Mouse (Mus musculus) adrenal gland, postnatal 36 days (tissue): ENCODE measurements around the gene Gdpd1. TPM values are rescaled to one million over a fixed set of nuclear protein-coding genes. Genes with fewer than 3 reads are reported as not detected.
"Not testable (repeated sequence)": the region's sequence is repeated elsewhere in the genome, so short reads cannot be mapped to it uniquely, and the experiment has no call there.

ENCODE experiments used
- DNase-seq, 2 experiments: peaks; one replicate each; pipeline ENCODE4 v3.0.0; 2021; ENCODE audit warnings: mixed read lengths in 1 of 2
- long read RNA-seq, 2 experiments: library from polyadenylated mRNA; stranded (forward); transcript quantifications; one replicate each; pipeline ENCODE4 v2.0.0; 2021; ENCODE audit warnings: borderline sequencing depth in 2 of 2
- total RNA-seq, 2 experiments: library from RNA; stranded (reverse); gene quantifications; 2 replicates each; pipeline ENCODE4 v1.2.3; 2021

Gene Gdpd1
- 1 to 10 TPM; 4.2 to 4.5 TPM for total RNA-seq
- long read RNA-seq, experiment 1, transcript Gdpd1-201 (10 exons, 2,336 nt) = major isoform, 5 of 5 reads
- long read RNA-seq, experiment 1, partial matches to known transcripts = 0 of 5 reads
- long read RNA-seq, experiment 1, other reads (novel, unspliced or antisense) = 0 of 5 reads
- long read RNA-seq, experiment 2, partial matches to known transcripts = 0 of 4 reads
- long read RNA-seq, experiment 2, other reads (novel, unspliced or antisense) = 0 of 4 reads

DNA sequence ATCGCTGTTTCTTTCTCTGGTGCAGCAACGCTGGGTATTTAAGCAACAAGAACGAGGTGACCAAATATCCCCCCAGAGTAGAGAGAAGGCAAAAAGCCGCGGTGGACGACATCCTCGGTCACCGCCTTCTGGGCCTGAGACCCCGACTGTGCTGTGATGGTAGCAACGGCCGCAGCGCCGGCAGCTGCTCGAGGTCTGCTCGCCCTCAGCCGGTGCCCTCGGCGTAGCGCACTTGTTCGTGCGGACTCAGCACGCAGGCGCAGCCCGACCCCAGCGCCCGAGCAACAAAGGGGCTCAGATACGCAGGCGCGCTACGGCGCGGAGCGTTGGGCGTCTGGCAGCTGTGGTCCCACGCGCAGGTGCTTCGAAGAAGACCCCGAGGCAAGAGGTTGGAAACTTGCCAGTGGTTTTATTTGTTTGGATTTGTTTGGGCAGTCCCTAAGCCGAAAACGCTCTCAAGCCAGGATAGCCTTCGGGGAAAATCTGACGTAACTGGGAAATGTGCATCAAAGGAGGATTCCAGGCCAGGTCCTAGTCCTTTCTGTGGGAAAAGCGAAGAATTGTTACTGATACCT is at the start of gene Gdpd1:
Gdpd1 (minus strand) TSS at position 197 of the 575 bp plus-strand sequence.
- DNase-seq = peak; percentile 92 to 94

DNA sequence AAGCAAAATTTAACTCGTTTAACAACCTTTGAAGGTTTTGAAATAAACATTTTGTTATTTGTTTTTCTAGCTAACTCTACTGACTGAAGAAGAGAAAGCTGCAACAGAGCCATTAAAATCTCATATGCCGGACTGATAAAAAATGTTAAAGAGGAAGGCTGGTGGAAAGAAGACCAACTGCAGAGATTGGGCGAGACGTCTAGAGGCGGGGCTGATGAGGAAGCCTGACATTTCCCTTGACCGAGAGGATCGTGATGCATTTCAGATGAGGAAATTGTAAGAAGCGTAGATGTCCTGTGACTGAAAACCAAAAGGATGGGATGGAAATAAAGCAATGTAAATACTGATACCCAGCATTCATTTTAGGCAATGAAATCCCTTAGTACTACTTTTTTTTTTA is 48.0 kb upstream of the Gdpd1 start:
- no peak for DNase-seq

DNA sequence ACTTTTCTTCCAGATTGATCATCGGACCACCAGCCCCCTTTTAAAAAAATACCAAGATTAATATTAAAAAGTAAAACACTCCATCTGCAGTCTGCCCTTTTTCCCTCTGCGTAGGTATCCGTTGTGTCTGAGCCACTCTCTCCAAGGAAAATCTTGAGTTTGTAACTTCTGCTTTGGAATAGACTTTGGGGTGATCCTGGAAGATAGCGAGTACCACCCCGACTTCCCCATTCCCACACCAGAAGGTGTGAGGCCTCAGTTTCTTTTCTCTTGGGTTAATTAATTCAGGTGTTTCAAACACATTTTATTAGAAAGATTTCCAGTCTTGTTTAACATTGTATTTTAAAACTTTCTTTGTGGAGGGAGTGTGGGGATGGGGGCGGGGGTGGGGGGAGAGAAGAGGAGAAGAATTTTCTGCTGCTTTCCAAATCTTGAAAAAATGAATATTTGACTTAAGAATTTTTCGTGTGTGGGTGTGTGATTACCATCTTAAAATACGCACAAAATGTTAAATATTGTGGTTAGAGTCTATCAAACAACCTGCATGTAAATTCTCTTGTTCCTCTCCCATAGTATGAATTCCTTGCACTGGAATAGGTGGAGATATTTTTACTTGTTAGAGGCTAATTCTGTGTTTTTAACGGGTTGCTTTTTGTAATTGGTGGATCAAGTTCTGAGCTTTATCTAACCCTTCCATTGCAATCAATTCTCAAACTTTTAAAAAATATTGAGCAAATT is 36.5 kb upstream of the Gdpd1 start:
- DNase-seq = no peak

DNA sequence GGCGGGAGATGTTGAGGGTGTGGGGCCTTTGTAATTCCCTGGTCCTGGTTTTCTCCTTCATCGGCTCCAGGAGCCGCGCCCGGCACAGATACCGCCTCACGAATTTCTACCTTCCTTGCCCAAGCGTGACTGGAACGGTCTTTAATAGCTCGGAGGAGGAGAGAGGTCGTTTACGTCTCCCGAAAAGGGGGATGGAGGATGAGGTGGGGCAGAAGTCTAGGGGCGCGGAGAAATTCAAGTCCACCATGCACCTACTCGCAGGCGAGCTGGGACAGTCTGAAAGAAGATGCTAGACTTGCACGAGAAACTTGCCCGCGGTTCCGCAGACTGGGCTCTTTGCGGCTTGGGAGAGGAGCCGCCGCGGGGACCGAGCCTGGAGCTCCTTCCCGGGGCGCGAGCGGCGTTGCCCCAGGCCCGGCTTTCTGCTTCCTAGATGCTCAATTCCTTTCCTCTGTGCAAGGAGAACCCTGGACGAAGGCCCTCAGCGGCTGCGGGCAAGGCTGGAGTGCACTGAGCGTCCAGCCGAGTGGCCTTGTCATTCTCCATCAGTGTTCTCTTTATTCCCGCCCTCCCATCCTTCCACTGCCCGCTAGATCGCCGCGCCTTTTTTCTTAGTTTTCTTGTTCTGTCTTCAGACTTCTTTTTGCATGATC is 35.8 kb upstream of the Gdpd1 start:
- DNase-seq = peak; percentile 41 to 44

DNA sequence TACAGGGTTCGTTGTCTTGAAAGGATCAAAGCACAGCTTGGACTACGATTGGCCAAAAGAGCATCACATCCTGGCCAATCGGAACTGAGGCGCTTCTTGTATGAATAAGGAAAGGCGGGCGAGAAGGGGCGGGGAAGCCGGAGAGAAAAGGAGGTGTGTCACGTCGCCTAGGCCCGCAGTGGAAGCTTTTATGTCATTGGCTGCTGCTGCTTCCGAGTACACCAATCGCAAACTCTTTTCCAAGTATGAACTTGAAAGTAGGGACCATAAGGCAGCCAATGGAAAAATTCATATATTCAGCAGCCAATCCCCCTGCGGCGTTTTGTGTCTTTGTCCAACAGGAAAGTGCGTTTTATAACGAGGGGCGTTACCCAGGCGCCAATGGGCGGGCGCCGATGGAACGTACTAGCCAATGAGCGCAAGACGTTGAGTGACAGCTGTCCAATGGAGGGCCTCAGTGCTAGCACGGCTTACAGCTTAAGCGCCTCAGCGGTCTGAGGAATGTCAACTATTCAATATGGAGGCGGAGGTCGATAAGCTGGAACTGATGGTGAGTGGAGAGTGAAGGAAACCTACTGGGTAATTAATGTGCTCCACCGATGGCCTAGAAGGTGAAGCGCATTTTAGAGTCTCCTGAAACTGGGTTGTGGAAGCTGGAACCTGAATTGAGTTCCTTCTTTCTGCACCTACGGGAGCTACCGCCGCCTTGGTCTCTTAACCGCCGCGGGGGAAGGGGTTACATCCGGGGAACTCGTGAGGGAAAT is 35.1 kb upstream of the Gdpd1 start, which contains the start of gene Ska2:
Ska2 (plus strand) TSS at position 480 of the 764 bp plus-strand sequence.
- peak; percentile 96 for DNase-seq

DNA sequence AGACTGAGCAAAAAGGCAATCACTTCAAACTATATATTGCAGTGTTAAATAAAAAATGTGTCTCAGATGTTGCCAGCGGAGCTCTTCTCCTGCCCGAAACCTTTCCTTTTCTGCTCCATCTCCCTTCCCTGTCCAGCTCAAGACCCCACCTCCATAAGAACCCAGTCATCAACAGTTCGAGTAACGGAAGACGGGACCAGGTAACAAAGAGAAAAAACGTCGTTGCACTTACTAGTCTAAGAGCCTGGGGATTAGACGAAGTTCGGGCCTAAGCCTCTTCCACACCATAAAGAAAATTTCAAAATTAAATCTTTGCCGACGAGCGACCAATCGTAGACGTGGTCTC is 34.5 kb upstream of the Gdpd1 start, which contains the start of gene Prr11:
Prr11 (minus strand) TSS at position 300 of the 346 bp plus-strand sequence.
- no peak for DNase-seq

DNA sequence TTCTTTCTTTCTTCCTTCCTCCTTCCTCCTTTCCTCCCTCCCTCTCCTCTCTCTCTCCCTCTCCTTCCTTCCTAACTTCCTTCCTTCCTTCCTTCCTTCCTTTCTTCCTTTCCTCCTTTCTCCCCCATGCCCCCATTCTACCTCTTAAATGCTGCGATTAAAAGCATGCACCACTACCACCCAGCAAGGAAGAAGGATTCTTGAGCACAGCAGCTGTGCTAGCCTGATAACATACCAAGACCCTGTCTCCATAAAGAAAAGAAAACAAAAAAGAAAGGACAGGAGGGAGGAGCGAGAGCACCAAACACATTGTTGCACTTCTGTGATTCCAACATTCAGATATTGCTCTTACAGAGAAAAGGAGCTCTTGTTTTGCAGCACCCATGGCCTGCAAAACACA is 13.3 kb upstream of the Gdpd1 start:
- DNase-seq = no peak

DNA sequence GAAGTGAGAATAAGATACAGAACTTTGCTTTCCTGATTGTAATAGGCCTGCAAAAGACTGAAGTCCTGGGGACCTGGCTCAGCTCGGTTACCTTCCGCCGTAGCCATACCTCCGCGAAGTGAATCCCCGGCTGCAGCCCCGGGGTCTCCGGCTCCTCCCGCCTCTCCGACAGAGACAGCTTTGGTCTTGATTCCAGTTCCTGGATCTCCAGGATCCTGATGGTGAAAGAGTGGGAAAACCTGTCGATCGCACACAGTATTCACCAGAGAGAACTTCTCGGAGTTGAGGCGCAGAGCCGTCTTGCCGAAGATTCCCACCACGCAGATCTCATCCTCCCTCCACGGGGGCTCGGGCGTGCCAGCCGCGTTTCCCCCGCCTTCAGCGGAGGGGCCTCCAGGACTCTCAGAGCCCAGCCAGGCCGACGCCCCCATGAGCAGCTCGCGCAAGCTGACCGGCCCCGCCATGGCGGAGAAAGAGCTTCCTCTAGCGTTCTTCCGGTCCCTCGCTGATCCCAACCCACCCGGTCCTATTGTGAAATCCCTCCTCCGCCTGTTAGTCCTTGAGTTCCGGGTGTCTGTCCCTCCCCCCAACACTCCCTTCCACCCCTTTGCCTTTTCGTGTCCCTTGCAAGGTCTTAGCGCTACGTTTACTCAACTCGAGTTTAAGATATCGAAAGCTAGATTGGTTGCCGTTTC is 12.6 kb upstream of the Gdpd1 start, which contains the start of gene Smg8:
Smg8 (minus strand) TSS at position 485 of the 695 bp plus-strand sequence.
- DNase-seq = peak; percentile 88 to 90

DNA sequence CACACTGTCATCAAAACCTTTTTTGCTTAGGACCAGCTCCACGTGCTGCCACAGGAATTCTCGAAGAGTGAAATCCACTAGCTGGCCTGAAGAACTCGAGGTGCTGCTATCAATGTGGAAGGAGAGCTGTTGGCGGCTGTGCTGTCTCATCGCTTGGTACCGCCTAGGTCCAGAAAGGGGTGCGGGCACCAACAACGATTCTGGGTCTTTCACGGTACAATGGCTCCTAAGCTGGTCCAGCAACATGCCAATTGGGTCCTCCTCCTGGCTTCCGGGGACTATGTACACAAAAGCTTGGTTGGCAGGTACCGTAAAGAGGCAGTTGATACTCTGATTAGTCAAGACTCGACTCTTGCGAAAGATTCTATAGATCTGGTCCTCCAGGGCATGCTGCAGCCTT is 11.6 kb upstream of the Gdpd1 start:
- DNase-seq = no peak

DNA sequence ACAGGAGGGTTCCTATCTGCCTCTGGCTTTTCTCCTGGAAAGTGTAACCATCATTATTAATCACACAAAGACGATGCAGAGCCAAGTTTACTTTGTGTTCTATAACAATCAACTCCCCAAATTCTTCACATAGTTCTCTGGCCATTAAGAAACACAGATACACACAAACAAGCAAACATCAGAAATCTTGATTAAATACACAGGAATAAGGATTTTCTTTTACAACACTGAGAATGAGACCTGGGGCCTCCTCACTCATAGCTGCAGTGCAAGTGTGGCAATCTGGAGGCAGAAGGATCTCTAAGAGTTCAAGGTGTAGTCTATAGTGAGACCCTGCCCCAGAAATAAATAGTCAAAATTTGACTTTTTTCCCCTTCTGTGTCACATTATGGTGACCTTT is 9.8 kb upstream of the Gdpd1 start:
- DNase-seq = no peak

DNA sequence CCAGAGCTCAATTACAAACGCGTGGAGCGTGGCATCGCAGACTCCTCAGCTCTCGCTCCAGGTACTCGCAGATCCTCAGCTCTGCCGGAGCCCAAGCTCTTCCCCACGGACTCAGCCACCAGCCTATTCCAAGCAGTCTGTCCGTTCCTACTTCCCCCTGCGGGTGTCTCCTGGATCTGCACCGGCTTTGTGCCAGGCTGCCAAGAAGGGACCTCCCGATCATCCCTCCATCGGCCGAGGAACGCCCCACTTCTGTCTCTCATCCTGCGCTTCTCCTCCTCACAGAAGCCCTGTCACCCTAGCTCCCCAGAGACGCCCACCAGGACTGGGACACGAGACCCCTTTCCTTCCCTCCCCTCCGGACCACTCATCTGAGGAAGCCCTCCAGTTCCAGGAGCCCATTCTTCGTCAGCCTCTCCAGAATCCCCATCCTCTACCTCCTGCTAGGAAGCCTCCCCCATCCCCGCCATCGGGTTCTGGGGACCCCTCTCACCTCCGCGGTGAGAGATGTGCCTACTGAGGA is 458 bp downstream of the Gdpd1 start:
- DNase-seq = peak; percentile 77

DNA sequence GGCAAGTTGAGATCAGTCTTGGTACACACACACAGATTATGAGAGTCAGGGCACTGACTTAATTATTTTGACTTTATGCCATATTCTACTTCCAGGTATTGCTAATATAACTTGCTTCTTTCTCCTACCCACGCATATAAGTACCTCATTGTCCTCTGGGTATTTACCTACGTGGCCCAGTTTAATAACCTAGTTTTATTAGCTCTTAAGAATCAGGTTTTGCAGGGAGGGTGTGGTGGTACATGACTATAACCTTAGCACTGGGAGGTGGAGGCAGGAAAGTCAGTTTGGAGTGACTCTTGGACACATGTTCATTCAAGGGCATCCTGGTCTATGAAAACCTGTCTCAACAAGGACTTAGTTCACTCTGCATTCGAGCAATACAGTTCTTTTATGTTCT is 11.8 kb downstream of the Gdpd1 start:
- DNase-seq = no peak

DNA sequence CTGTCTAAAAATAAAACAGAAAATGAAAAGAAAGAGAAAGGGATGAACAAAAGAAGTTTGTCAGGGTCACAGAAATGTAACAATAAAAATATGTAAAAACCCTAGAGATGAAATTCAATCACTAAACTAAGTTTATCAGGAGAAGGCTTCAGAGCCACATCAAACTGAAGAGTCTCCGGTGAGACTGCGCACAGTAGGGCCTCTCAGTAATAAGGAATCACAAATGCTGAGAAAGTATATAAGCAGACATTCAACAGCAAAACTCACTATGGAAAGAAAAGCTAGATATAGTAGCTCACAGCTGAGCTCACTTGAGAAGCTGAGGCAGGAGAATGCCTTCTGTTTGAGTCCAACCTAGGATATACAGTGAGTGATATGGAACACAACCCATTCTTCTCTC is 13.5 kb downstream of the Gdpd1 start:
- no peak for DNase-seq

DNA sequence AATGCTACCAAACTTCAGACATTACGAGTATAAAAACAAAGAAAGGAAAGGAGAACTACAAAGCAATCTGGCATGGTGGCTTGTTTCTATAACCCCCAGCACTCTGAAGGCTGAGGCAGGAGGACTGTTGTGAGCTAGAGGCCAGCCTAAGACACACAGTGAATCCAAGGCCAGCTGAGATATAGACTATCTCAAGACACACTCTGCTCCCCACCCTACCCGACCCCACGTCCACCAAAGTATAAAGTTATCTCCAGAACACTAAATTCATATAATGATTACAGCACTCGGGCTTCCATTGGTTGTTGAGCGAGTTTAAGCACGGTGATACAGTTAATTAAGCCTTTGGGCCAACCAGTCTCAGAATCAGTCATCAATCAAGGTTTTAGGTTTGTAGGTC is 17.6 kb downstream of the Gdpd1 start:
- no peak for DNase-seq

DNA sequence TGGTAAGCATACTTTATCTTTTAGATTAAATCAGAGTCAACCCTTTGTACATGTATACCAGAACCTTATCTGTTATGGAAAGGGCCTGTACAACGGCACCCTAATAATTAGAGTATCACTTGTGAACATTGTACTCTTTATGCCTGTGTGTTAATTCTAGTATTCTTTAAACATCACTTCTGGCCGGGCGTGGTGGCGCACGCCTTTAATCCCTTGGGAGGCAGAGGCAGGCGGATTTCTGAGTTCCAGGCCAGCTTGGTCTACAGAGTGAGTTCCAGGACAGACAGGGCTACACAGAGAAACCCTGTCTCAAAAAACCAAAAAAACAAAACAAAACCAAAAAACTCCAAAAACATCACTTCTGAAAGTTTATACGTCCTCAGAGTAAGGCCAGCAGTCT is 25.0 kb downstream of the Gdpd1 start:
- DNase-seq = not testable (repeated sequence)

DNA sequence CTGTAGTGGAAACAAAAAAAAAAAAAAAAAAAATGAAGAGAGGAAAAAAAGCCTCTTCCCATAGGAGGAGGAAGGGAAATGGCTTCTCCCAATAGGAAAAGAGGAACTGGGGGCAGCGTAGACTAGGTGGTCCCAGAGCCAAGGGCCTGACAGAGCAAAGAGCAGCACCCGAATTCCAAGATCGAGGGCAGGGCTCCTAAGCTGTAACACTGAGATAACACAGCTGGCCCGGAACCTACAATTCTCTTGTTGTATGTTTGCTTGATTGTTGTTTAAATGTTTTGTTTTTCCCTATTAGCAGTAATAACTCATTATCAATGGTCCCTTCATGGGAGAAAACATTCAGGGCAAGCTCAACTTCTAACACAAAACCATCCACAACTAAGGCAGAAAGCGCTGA is 26.9 kb downstream of the Gdpd1 start:
- no peak for DNase-seq

DNA sequence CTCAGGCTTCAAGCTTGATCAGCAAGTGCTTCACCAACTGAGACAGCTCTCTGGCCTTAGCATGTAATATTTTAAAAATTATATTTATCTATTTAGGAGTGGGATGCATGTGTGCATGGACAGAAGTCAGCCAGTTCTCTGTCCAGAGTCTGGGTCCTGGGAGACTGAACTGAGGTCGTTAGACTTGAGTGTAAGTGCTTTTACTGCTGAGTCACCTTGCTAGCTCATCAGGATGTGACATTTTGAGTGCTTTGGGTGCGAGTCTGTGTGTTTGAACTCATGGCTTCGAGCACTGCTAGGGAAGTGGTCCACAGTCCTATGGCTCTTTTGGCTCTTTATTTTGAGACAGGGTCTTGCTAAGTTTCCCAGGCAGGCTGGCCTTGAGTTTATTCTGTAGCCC is 30.8 kb downstream of the Gdpd1 start:
- no peak for DNase-seq

DNA sequence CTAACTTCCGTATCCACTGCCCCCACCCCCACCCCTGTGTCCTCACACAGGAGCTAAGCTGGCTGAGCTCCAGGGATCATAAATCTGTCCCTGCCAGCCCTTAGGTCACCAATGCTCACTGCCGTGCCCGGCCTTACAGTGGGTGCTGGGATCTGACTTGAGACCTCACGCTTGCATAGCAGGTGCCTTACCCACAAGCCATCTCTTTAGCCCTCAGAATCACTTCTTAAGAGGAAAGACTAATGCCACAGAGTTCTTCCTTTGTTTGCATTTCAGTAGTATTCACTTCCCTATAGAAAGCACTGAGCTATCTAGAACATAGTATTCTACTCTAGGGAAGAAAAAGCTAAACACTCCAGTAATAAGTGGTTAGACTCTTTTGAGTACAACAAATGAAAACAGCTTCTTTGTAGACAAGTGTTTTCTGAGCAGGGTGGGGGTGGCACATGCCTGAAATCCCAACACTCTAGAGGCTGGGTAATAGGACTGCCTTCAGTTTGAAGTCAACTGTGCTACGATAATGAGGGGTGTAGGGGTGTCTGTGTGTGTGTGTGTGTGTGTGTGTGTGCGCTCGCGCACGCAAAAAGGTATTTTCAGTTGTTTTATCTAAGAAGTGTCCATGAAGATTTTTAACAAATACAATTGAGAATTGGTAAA is 34.4 kb downstream of the Gdpd1 start:
- peak; percentile 62 to 75 for DNase-seq

DNA sequence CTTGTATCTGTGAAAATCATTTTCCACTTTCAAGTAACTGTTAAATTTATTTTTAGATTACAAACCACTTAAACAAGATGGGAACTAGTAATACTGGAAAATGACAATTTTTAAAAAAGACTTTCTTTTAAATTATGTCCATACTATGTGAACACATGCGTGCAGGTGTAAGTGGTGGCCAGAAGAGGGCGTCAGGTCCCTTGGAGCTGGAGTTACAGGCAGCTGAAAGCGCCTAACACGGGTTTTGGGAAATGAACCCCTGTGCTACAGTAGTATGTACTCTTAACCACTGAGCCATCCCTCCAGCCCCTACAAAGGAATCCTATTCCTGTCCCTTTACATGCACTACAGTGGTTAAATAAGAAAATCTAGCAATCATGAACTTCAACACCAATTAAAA is 37.7 kb downstream of the Gdpd1 start:
- DNase-seq = no peak

DNA sequence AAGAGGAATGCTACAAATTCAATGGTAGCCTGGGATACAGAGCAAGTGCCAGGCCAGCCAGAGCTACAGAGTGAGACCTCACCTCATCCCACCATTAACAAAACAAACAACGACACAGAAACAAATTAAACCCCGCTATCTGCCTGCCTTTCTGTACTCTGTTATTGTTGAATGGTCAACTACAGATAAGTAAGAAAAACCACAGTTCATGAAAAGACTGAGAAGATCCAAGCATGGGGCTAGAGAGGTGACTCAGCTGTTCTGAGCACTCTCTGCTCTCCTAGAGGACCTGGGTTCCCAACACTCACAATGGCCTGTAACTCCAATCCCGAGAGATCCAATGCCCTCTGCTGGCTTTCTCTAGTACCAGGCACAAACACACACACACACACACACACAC is 45.6 kb downstream of the Gdpd1 start:
- no peak for DNase-seq
